Mouse (Mus musculus): ENCODE results near the gene B3galt4. TPM values are rescaled to one million over a fixed set of nuclear protein-coding genes. Genes with fewer than 3 reads are reported as not detected.

B3galt4 gene
- polyA plus RNA-seq, 1 experiment from 2014 or later: 13.1 TPM

DNA sequence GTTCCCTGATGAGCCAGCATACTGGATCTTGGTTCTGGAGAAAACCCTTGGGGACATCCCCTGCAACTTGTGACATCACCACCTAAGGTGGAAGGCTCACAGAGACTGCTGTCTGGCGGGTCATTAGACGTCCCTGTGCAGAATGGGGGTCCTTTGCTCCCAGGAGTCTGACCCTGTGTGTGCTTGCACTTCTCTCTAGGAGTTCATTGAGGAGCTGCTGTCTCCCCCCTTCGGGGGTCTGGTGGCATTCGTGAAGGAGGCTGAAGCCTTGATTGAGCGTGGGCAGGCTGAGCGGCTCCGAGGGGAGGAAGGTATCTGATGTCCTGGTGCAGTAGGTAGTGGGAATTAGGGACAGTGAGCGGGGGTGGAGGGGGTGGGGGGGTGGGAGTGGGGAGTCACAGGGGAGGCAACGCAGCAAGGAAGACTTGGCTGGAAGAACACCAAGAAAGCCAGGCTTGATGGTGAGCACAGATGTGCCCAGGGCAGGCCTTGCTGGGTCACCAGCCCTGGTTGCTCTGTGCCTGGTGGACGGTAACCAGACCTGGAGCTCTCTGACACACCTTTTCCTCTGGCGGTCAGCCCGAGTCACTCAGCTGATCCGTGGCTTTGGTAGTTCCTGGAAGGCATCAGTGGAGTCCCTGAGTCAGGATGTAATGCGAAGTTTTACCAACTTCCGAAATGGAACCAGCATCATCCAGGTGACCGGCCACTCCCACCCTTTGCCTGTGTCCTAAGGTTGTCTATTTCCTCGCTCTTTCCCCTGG, 14.0 kb upstream of the B3galt4 start:
- Histone ChIP-seq H3K36me3 (peaks cover 51% of the 10 kb centered on the region), H3K4me2 (no peak overlapping the region), H3K4me3 (replicated peaks) (no peak overlapping the region), H3K27me3 (replicated peaks) (0 out of 2 replicates have a peak, but pooled peaks cover 2% of the 10 kb centered on the region), H3K9me3 (replicated peaks) (no peaks in the 10 kb centered on the region), H3K4me1 (no peaks in the 10 kb centered on the region), H3K9ac (replicated peaks) (no peak overlapping the region), H3K27ac (replicated peaks) (no peak overlapping the region)
- ATAC-seq (ENCODE audit: low FRiP score): no peak
- 94% methylated on average over 17 of the region's 17 CpGs for WGBS

DNA sequence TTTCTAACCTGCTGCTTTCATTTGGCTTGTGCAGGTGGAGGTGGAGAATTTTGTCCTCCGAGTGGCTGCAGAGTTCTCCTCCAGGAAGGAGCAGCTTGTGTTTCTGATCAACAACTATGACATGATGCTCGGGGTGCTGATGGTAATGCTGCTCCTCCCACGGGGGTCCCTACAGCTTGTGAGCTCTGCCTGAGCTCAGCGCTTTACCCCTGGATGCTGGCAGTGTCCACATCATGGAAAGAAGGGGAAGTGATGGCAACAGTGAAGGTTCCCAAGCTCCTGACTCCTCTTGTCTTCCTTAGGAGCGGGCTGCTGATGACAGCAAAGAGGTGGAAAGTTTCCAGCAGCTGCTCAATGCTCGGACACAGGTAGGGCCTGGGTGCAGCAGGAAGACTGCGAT, 11.6 kb upstream of the B3galt4 start:
- H3K27me3 ChIP-seq (replicated peaks): no peaks in the 10 kb centered on the region
- 97% methylated on average over 7 of the region's 7 CpGs for WGBS
- H3K9me3 ChIP-seq (replicated peaks): no peaks in the 10 kb centered on the region
- no peak overlapping the region for H3K27ac ChIP-seq (replicated peaks)
- H3K4me3 ChIP-seq (replicated peaks): no peak overlapping the region
- no peak overlapping the region for H3K9ac ChIP-seq (replicated peaks)
- H3K36me3 ChIP-seq: peaks cover 73% of the 10 kb centered on the region
- no peak for ATAC-seq (ENCODE audit: low FRiP score)
- no peak overlapping the region for H3K4me2 ChIP-seq
- H3K4me1 ChIP-seq: peaks cover 2% of the 10 kb centered on the region

DNA sequence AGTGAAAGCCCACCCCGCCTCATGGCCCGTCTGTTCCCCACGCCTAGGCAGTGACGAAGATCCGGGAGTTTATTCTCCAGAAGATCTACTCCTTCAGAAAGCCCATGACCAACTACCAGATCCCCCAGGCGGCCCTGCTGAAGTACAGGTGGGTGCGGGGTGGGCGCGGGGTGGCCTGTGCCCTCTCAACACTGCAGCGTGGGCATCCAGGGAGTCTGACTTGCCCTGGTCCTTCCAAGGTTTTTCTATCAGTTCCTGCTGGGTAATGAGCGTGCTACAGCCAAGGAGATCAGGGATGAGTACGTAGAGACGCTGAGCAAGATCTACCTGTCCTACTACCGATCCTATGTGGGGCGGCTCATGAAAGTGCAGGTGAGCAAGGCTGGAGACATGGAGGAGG, 8.7 kb upstream of the B3galt4 start:
- Histone ChIP-seq H3K4me1 (peaks cover 19% of the 10 kb centered on the region), H3K4me2 (no peak overlapping the region), H3K27ac (replicated peaks) (no peak overlapping the region), H3K36me3 (peaks cover 58% of the 10 kb centered on the region), H3K27me3 (replicated peaks) (no peaks in the 10 kb centered on the region), H3K9ac (replicated peaks) (no peak overlapping the region), H3K4me3 (replicated peaks) (no peak overlapping the region), H3K9me3 (replicated peaks) (no peaks in the 10 kb centered on the region)
- 95% methylated on average over 15 of the region's 15 CpGs for WGBS
- no peak for ATAC-seq (ENCODE audit: low FRiP score)

DNA sequence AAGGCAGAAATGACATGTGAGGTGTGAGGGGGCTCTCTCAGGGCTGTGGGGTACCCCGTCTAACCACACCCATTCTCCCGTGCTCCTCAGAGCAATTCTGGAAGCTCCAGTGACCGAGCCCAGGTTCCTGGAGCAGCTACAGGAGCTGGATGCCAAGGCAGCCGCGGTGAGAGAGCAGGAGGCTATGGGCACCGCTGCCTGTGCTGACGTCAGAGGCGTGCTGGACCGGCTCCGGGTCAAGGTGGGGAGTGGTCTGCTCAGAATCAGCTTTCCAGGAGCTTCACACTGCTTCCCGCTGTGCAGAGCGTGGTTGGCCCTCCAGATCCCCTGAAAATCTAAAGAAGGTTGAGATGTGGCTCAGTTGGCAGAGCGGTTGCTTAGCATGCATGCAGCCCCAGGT, 7.8 kb upstream of the B3galt4 start:
- WGBS: 97% methylated on average over 13 of the region's 13 CpGs
- H3K4me1 ChIP-seq: peaks cover 26% of the 10 kb centered on the region
- no peak overlapping the region for H3K27ac ChIP-seq (replicated peaks)
- peaks cover 56% of the 10 kb centered on the region for H3K36me3 ChIP-seq
- H3K27me3 ChIP-seq (replicated peaks): no peaks in the 10 kb centered on the region
- no peak overlapping the region for H3K9ac ChIP-seq (replicated peaks)
- no peak overlapping the region for H3K4me2 ChIP-seq
- ATAC-seq (ENCODE audit: low FRiP score): no peak
- H3K9me3 ChIP-seq (replicated peaks): no peaks in the 10 kb centered on the region
- no peak overlapping the region for H3K4me3 ChIP-seq (replicated peaks)

- 95% methylated on average over 11 of the region's 11 CpGs for WGBS
- Histone ChIP-seq H3K4me3 (replicated peaks) (no peak overlapping the region), H3K4me1 (peaks cover 33% of the 10 kb centered on the region), H3K27me3 (replicated peaks) (no peaks in the 10 kb centered on the region), H3K9ac (replicated peaks) (no peak overlapping the region), H3K27ac (replicated peaks) (no peak overlapping the region), H3K36me3 (peaks cover 54% of the 10 kb centered on the region), H3K9me3 (replicated peaks) (no peaks in the 10 kb centered on the region), H3K4me2 (no peak overlapping the region)
- no peak for ATAC-seq (ENCODE audit: low FRiP score)
Measured at GRCm38 (mm10) chr17:33958451-33958850, 7.2 kb upstream of the B3galt4 start.

- no peaks in the 10 kb centered on the region for H3K27me3 ChIP-seq (replicated peaks)
- ATAC-seq (ENCODE audit: low FRiP score): no peak
- H3K4me3 ChIP-seq (replicated peaks): no peak overlapping the region
- H3K4me2 ChIP-seq: no peak overlapping the region
- no peaks in the 10 kb centered on the region for H3K9me3 ChIP-seq (replicated peaks)
- WGBS: 92% methylated on average over 6 of the region's 6 CpGs
- H3K27ac ChIP-seq (replicated peaks): no peak overlapping the region
- H3K9ac ChIP-seq (replicated peaks): no peak overlapping the region
- peaks cover 43% of the 10 kb centered on the region for H3K4me1 ChIP-seq
- H3K36me3 ChIP-seq: peaks cover 53% of the 10 kb centered on the region
Measured at GRCm38 (mm10) chr17:33957493-33957892, 6.2 kb upstream of the B3galt4 start.

- Histone ChIP-seq H3K36me3 (peaks cover 46% of the 10 kb centered on the region), H3K9me3 (replicated peaks) (no peaks in the 10 kb centered on the region), H3K4me2 (peak overlapping the region; percentile 84), H3K9ac (replicated peaks) (peak overlapping the region; percentile 83), H3K4me3 (replicated peaks) (peak overlapping the region; percentile 85), H3K4me1 (peaks cover 53% of the 10 kb centered on the region), H3K27ac (replicated peaks) (peak overlapping the region; percentile 95), H3K27me3 (replicated peaks) (no peaks in the 10 kb centered on the region)
- WGBS: 7% methylated on average over 10 of the region's 10 CpGs
- ATAC-seq (ENCODE audit: low FRiP score): 0 out of 2 replicates have a peak, but pooled peaks have one; percentile 2
Measured at GRCm38 (mm10) chr17:33956336-33956735, 5.0 kb upstream of the B3galt4 start.

DNA sequence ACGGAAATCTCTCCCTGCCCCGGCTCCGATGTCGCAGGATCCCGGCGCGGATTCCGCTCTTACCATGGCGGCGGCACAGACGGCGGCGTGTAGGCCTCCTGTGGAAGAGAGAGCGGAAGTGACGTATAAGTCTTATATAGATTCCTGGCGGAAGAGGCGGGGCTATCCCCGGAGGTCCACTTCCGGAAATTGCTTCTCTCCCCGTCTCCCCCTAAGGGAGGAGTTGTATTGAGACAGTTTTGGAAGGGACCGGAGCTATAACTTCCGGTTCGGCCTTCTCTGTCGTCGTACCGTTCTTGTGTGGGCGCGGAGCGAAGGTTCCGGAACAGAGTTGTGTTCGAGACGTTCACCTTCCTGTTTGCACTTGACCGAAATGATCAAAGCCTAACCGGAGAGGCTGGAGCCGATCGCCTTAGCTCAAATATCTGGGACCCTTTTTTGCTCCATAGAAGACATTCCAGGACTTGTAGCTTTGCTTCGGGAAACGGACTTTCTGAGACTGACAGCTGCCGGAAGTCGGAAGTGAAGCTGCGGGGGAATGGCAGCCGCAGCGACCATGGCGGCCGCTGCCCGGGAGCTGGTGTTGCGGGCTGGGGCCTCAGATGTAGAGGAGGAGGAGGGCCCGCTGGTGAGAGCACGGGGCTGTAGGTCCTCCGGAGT, 4.4 kb upstream of the B3galt4 start, which contains the start of the genes Vps52 and Rps18:
TSS of gene Vps52 (plus strand) at position 258 of the 660 bp plus-strand sequence.
TSS of gene Rps18 (minus strand) at position 447 of the 660 bp plus-strand sequence.
- Histone ChIP-seq H3K27me3 (replicated peaks) (no peaks in the 10 kb centered on the region), H3K4me1 (peaks cover 59% of the 10 kb centered on the region), H3K36me3 (peaks cover 40% of the 10 kb centered on the region), H3K9me3 (replicated peaks) (no peaks in the 10 kb centered on the region), H3K4me3 (replicated peaks) (peak within 1 kb of the TSS; percentile 85), H3K9ac (replicated peaks) (peak within 1 kb of the TSS; percentile 90), H3K4me2 (peak within 1 kb of the TSS; percentile 84), H3K27ac (replicated peaks) (peak within 1 kb of the TSS; percentile 95)
- under 1% methylated on average over 50 of the region's 50 CpGs for WGBS
- peak; percentile 90 for ATAC-seq (ENCODE audit: low FRiP score)

DNA sequence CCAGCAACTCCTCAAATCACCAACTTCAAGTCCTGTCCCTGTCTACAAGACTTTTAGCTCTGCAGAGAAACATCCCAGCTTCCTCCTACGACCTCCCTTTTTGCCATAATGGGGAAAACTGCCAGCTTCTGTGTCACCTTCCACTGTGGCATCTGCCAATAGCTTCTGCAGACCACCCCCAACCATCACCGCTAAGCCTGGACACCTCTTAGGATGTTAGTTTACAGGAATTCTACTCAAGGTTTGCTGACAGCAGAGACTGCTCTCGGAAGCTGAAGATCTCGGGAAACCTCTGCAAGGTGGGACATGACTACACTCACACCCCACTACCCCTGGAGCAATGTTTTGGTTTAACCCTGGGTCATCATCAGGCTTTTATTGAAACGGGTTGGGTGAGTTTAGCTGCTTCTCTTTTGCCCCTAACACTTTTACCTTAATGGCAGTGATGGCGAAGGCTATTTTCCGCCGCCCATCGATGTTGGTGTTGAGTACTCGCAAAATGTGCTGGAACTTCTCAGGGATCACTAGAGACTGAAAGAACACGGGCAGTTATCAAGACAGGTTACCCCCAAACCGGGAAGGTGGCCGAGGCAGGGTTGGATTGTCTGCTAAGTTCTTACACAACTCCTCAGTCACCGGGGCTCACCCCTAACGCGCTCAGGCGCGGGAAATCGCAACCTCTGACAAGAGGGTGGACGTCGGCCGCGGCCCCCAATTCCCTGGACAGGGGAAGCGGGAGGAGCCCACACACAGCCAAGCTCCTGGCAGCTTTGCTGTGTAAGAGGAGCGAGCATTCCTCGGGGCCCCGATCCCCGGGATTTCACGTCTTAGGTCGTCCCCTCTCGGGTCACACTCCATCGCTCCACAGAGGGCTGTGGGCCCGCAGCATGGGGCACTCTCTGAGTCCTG, 3.6 kb upstream of the B3galt4 start:
- WGBS: under 1% methylated on average over 33 of the region's 33 CpGs
- peak overlapping the region; percentile 89 for H3K27ac ChIP-seq (replicated peaks)
- H3K9ac ChIP-seq (replicated peaks): peak overlapping the region; percentile 90
- peaks cover 35% of the 10 kb centered on the region for H3K36me3 ChIP-seq
- peak overlapping the region; percentile 83 for H3K4me2 ChIP-seq
- no peaks in the 10 kb centered on the region for H3K27me3 ChIP-seq (replicated peaks)
- peaks cover 67% of the 10 kb centered on the region for H3K4me1 ChIP-seq
- ATAC-seq (ENCODE audit: low FRiP score): peak; percentile 29; the same call in 1 of the 2 replicates
- no peaks in the 10 kb centered on the region for H3K9me3 ChIP-seq (replicated peaks)
- H3K4me3 ChIP-seq (replicated peaks): peak overlapping the region; percentile 85

- H3K27ac ChIP-seq (replicated peaks): peak overlapping the region; percentile 89; the same call in 1 of the 2 replicates
- peaks cover 75% of the 10 kb centered on the region for H3K4me1 ChIP-seq
- no peaks in the 10 kb centered on the region for H3K9me3 ChIP-seq (replicated peaks)
- peak overlapping the region; percentile 83 for H3K4me2 ChIP-seq
- H3K4me3 ChIP-seq (replicated peaks): peak overlapping the region; percentile 85
- no peak for ATAC-seq (ENCODE audit: low FRiP score)
- 34% methylated on average over 5 of the region's 5 CpGs for WGBS
- H3K36me3 ChIP-seq: peaks cover 34% of the 10 kb centered on the region
- peak overlapping the region; percentile 90 for H3K9ac ChIP-seq (replicated peaks)
- H3K27me3 ChIP-seq (replicated peaks): no peaks in the 10 kb centered on the region
Measured at GRCm38 (mm10) chr17:33953961-33954565, 2.8 kb upstream of the B3galt4 start.

DNA sequence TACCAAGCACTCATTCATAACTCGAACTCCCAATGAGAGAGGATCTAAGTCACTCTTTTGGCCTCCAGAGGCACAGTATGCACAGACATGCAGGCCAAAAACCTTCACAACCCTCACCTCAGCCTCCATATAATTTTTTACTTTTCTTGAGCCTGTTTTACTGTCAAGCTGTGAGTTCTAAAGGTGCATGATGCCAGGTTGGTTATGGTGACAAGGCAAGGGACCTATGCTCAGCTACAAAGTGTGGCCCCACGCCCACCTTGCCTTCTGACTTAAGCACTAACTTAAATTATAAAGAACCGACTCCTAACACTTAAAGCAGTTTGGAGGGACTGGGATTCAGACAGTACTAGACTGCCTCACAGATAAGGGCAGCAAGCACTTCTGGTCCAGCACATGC, 2.0 kb upstream of the B3galt4 start:
- no peak overlapping the region for H3K4me3 ChIP-seq (replicated peaks)
- H3K4me1 ChIP-seq: peaks cover 83% of the 10 kb centered on the region
- no peaks in the 10 kb centered on the region for H3K27me3 ChIP-seq (replicated peaks)
- peak overlapping the region; percentile 18; the same call in 1 of the 2 replicates for H3K9ac ChIP-seq (replicated peaks)
- H3K36me3 ChIP-seq: peaks cover 29% of the 10 kb centered on the region
- H3K4me2 ChIP-seq: peak overlapping the region; percentile 83; the same call in 1 of the 2 replicates
- WGBS: 82% methylated on average over 3 of the region's 3 CpGs
- no peak for ATAC-seq (ENCODE audit: low FRiP score)
- no peaks in the 10 kb centered on the region for H3K9me3 ChIP-seq (replicated peaks)
- H3K27ac ChIP-seq (replicated peaks): no peak overlapping the region

All from neural tube, embryonic 15.5 days (tissue).